Comparison of ENCODE assay signal across 8 mouse cellular contexts in the genomic region with DNA sequence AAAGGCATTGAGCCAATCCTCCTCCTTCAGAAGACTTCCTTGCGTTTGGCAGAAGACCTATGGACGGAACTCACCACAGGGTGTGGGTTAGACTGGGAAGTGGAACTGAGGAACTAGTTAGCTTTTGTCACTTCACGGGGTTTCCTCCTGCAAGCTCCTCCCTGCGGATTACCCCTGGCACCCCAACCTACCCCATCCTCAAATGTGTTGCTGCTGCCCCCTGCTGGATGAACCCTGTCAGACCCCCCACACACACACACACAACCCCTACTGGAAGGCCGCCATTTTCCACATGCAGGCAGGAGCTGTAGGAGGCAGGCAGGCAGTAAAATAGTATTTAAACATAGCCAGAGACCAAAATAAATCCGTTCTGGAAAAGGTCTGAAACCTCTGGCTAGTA. TPM values are rescaled to one million over a fixed set of nuclear protein-coding genes. Genes with fewer than 3 reads are reported as not detected.
DNase-seq lines count a peak whose midpoint lies in the region; TF ChIP-seq lines count a peak whose summit lies in the region.
"Had no signal": no experiment of that assay in that cellular context is flagged by ENCODE, and none has a peak within 500 bp of the region (broad histone marks: within the 10 kb centered on the region; RNA-seq: fewer than 3 reads in every experiment).

No protein-coding gene starts in this region.

- no peaks in the 10 kb centered on the region for H3K9me3 ChIP-seq in ES-E14 (ENCODE audit: control insufficient read depth, insufficient read depth, low read depth, low read length)

- no peak overlapping the region for H3K9ac ChIP-seq in ES-E14 (ENCODE audit: insufficient read depth, low read depth, low read length, poor library complexity, severe bottlenecking)
- H3K9ac ChIP-seq: heart, embryonic 13.5 days had no signal

- H3K36me3 ChIP-seq in ES-E14 (ENCODE audit: control insufficient read depth, insufficient read depth, low read length, poor library complexity, severe bottlenecking), result no peaks in the 10 kb centered on the region
- H3K36me3 ChIP-seq: heart, embryonic 13.5 days had no signal

- intact Hi-C loops in heart, postnatal 25 days (cut with DNase I), result loop anchor here (5.0 kb wide), 1 partner anchor 85 kb away; no protein-coding TSS in a partner anchor

- in situ Hi-C loops in ES-E14 (cut with MboI; ENCODE audit: low sequenced_read_pairs in 2 of 2, unreplicated experiment in 2 of 2), result no loop called here

- no peaks in the 10 kb centered on the region for H3K4me1 ChIP-seq in ES-E14 (ENCODE audit: control insufficient read depth in 2 of 2, insufficient read depth in 2 of 2, low read length in 2 of 2, poor library complexity in 1 of 2)
- H3K4me1 ChIP-seq: heart, embryonic 13.5 days had no signal

- no peak overlapping the region for H3K27ac ChIP-seq in ES-E14 (ENCODE audit: insufficient read depth, low read depth, low read length, poor library complexity, severe bottlenecking)
- H3K27ac ChIP-seq: heart, embryonic 13.5 days had no signal

- DNase-seq in B cell, adult 2 months, result peak; percentile 97
- DNase-seq in ES-E14 (ENCODE audit: low read depth, low spot score) (peak; percentile 48), liver (peak; percentile 79)
- DNase-seq in cerebellum, adult 9-10 months, result peak; percentile 31
- DNase-seq in heart, postnatal 25 days (ENCODE audit: low spot score), result peak; percentile 46
- peak; percentile 41 for DNase-seq in right cerebral cortex, adult 18-20 months
- peak; percentile 41 for DNase-seq in urinary bladder, adult 2 months (ENCODE audit: low spot score)

- no peak overlapping the region for H3K4me3 ChIP-seq in ES-E14 (ENCODE audit: insufficient read depth in 1 of 2, low read depth in 1 of 2, low read length in 2 of 2, poor library complexity in 1 of 2, severe bottlenecking in 1 of 2)
- H3K4me3 ChIP-seq: heart, embryonic 13.5 days had no signal

TF ChIP-seq in ES-E14, 5 proteins besides CTCF, POLR2A, EP300 and RAD21:
- TF ChIP-seq ZC3H11A (IDR thresholded peaks at IDR 0.05; ENCODE audit: borderline replicate concordance, low read depth, low read length), result 0 out of 2 replicates have a peak, but pooled peaks have one; percentile 28
- no peak for TF ChIP-seq MAFK (IDR thresholded peaks at IDR 0.05; ENCODE audit: insufficient read depth, low read depth, low read length)

RNA-seq across cellular contexts. Expression of a gene that starts 23.1 kb away (rescaled TPM):
- total RNA-seq in ES-E14 (2012; rRNA removed), result 1.4 and 1.6 TPM in 2 replicates
- not detected for total RNA-seq in heart, postnatal 25 days (2021)
- polyA plus RNA-seq in urinary bladder, adult 2 months (2012; rRNA removed), result 0.14 and 0.24 TPM in 2 replicates
- polyA plus RNA-seq: heart, embryonic 13.5 days had no signal

RNA-seq across cellular contexts. Expression of a gene that starts 37.3 kb away (rescaled TPM):
- total RNA-seq in ES-E14 (2012; rRNA removed), result 6.4 and 7.2 TPM in 2 replicates
- 1 to 10 TPM; 5.3 to 5.6 TPM for total RNA-seq in heart, postnatal 25 days (2021)
- polyA plus RNA-seq in urinary bladder, adult 2 months (2012; rRNA removed), result 19.4 TPM in 2 replicates

RNA-seq across cellular contexts. Expression of a gene that starts 44.3 kb away (rescaled TPM):
- 11.4 and 14.2 TPM in 2 replicates for total RNA-seq in ES-E14 (2012; rRNA removed)
- total RNA-seq in heart, postnatal 25 days (2021), result 10 to 100 TPM; 12.8 to 13.1 TPM
- polyA plus RNA-seq in urinary bladder, adult 2 months (2012; rRNA removed), result 6.3 and 7.3 TPM in 2 replicates

RNA-seq across cellular contexts. Expression of a gene that starts 44.3 kb away (rescaled TPM):
- 11.5 and 14.9 TPM in 2 replicates for total RNA-seq in ES-E14 (2012; rRNA removed)
- total RNA-seq in heart, postnatal 25 days (2021), result 1 to 10 TPM; 7.2 to 7.8 TPM
- 11.9 and 15.2 TPM in 2 replicates for polyA plus RNA-seq in urinary bladder, adult 2 months (2012; rRNA removed)

Comparison
In these comparisons a context has a peak if more than half of its experiments do, and no peak if none do; other contexts are left out.
1. DNase-seq: peak in every context shown above with its lines; median percentile 97 in B cell, adult 2 months; 79 in liver; 48 in ES-E14; 46 in heart, postnatal 25 days; 41 in right cerebral cortex, adult 18-20 months; 41 in urinary bladder, adult 2 months; 31 in cerebellum, adult 9-10 months.